Mouse (Mus musculus) heart, postnatal 0 days (tissue): ENCODE data around the gene Tmem208. TPM values are rescaled to one million over a fixed set of nuclear protein-coding genes. Genes with fewer than 3 reads are reported as not detected.

Source experiments
- ATAC-seq: fragments of 200-750 bp; cut with Nextera tagmentation; 2 replicates; pipeline ENCODE4 v1.8.0; 2017; ENCODE audit warnings: low read depth, moderate number of reproducible peaks, moderate library complexity; ENCODE audit not compliant: insufficient read depth
- DNase-seq: peaks from one replicate; pipeline ENCODE4 v3.0.0-alpha.2; 2016; ENCODE audit warnings: low spot score
- H3K27ac ChIP-seq: fragments of 300-500 bp; sonication (generic); 2 replicates; pipeline ENCODE4 v1.5.1; 2014; ENCODE audit warnings: low read depth, mild to moderate bottlenecking
- H3K27me3 ChIP-seq: fragments of 300-500 bp; sonication (generic); 2 replicates; pipeline ENCODE4 v1.6.1; 2014; ENCODE audit warnings: low read length, mixed read lengths; ENCODE audit not compliant: control insufficient read depth, insufficient read depth
- H3K36me3 ChIP-seq: fragments of 300-500 bp; sonication (generic); replicated peaks from 2 replicates; pipeline ENCODE4 v1.6.1; 2014; ENCODE audit warnings: low read length, mixed read lengths; ENCODE audit not compliant: control insufficient read depth, insufficient read depth
- H3K4me1 ChIP-seq: fragments of 300-500 bp; sonication (generic); 2 replicates; pipeline ENCODE4 v1.6.1; 2014; ENCODE audit warnings: antibody characterized with exemption; ENCODE audit not compliant: control insufficient read depth, insufficient read depth
- H3K4me2 ChIP-seq: fragments of 300-500 bp; sonication (generic); 2 replicates; pipeline ENCODE4 v1.6.1; 2014; ENCODE audit warnings: low read depth, mild to moderate bottlenecking, low read length, moderate library complexity
- H3K4me3 ChIP-seq: fragments of 300-500 bp; sonication (generic); 2 replicates; pipeline ENCODE4 v1.5.1; 2014; ENCODE audit warnings: low read depth, low read length
- H3K9ac ChIP-seq: fragments of 300-500 bp; sonication (generic); replicated peaks from 2 replicates; pipeline ENCODE4 v1.6.1; 2014; ENCODE audit warnings: low read depth, low read length, mixed read lengths
- H3K9me3 ChIP-seq: fragments of 300-500 bp; sonication (generic); replicated peaks from 2 replicates; pipeline ENCODE4 v1.6.1; 2016; ENCODE audit warnings: low read length; ENCODE audit not compliant: control insufficient read depth
- CTCF ChIP-seq: IDR thresholded peaks from 2 replicates; pipeline ENCODE4 v1.5.1; 2016; ENCODE audit warnings: antibody characterized with exemption, control low read depth, low read depth
- EP300 ChIP-seq: IDR thresholded peaks from 2 replicates; pipeline ENCODE4 v1.6.1; 2016; ENCODE audit warnings: antibody characterized with exemption, low read depth
- WGBS: fragments of 180-500 bp; shearing (Covaris S2); extraction: QIAGEN DNeasy Blood & Tissue Kit; methylation state at CpG from one replicate; pipeline ENCODE4 v1.1.7; 2014; 5-methylcytosine and 5-hydroxymethylcytosine counted together
- polyA plus RNA-seq: library from polyadenylated mRNA; unstranded; fragments of >200 nt; fragmentation: Nextera tagmentation; extraction: Ambion mirVana; gene quantifications from 2 replicates; pipeline ENCODE4 v1.2.1, GENCODE M21; 2015
- total RNA-seq: library from RNA; depleted of rRNA; stranded (reverse); fragments of >200 nt; gene quantifications from 2 replicates; pipeline ENCODE4 v1.2.3, GENCODE M21; 2014; ENCODE audit warnings: low replicate concordance

Tmem208 gene
- total and polyA plus RNA-seq, 2 experiments from 2014 or later, result 66.2 to 81.0 TPM

GRCm38 (mm10) chr8:105312891-105313481 lies 13.2 kb upstream of the Tmem208 start:
- H3K4me2 ChIP-seq, result no peak overlapping the region
- H3K27ac ChIP-seq, result no peak overlapping the region
- H3K9ac ChIP-seq, result no peak overlapping the region
- TF ChIP-seq CTCF, result no peak
- no peak for TF ChIP-seq EP300
- WGBS, result 55% methylated on average over 8 of the region's 8 CpGs
- H3K36me3 ChIP-seq, result peaks cover 45% of the 10 kb centered on the region
- H3K4me3 ChIP-seq, result no peak overlapping the region
- no peaks in the 10 kb centered on the region for H3K9me3 ChIP-seq
- ATAC-seq (peak; percentile 24), DNase-seq (no peak)
- H3K4me1 ChIP-seq, result peaks cover 24% of the 10 kb centered on the region
- H3K27me3 ChIP-seq, result no peaks in the 10 kb centered on the region

- H3K4me3 ChIP-seq, result no peak overlapping the region
- TF ChIP-seq CTCF, result no peak
- TF ChIP-seq EP300, result no peak
- H3K9ac ChIP-seq, result no peak overlapping the region
- no peak for DNase-seq
- H3K4me2 ChIP-seq, result no peak overlapping the region
- H3K27ac ChIP-seq, result no peak overlapping the region
- no peaks in the 10 kb centered on the region for H3K27me3 ChIP-seq
- no peaks in the 10 kb centered on the region for H3K9me3 ChIP-seq
- 0 out of 2 replicates have a peak, but pooled peaks have one; percentile 38 for ATAC-seq
- 57% methylated on average over 9 of the region's 9 CpGs for WGBS
- H3K36me3 ChIP-seq, result peaks cover 43% of the 10 kb centered on the region
- H3K4me1 ChIP-seq, result peaks cover 29% of the 10 kb centered on the region
These were observed 12.3 kb upstream of the Tmem208 start for GRCm38 (mm10) chr8:105313622-105314402.

GRCm38 (mm10) chr8:105315073-105315769 lies 10.9 kb upstream of the Tmem208 start:
- peaks cover 29% of the 10 kb centered on the region for H3K4me1 ChIP-seq
- H3K27ac ChIP-seq, result no peak overlapping the region
- WGBS, result 74% methylated on average over 18 of the region's 18 CpGs
- no peak overlapping the region for H3K9ac ChIP-seq
- H3K9me3 ChIP-seq, result no peaks in the 10 kb centered on the region
- peaks cover 44% of the 10 kb centered on the region for H3K36me3 ChIP-seq
- no peak overlapping the region for H3K4me2 ChIP-seq
- DNase-seq (no peak), ATAC-seq (no peak)
- H3K27me3 ChIP-seq, result no peaks in the 10 kb centered on the region
- H3K4me3 ChIP-seq, result no peak overlapping the region
- TF ChIP-seq EP300, result no peak
- no peak for TF ChIP-seq CTCF

- ATAC-seq, result 0 out of 2 replicates have a peak, but pooled peaks have one; percentile 31
- 72% methylated on average over 4 of the region's 4 CpGs for WGBS
- no peak overlapping the region for H3K4me2 ChIP-seq
- TF ChIP-seq EP300, result no peak
- TF ChIP-seq CTCF, result no peak
- no peaks in the 10 kb centered on the region for H3K9me3 ChIP-seq
- no peak overlapping the region for H3K4me3 ChIP-seq
- peak overlapping the region; percentile 54 for H3K27ac ChIP-seq
- no peak for DNase-seq
- no peak overlapping the region for H3K9ac ChIP-seq
- H3K4me1 ChIP-seq, result peaks cover 29% of the 10 kb centered on the region
- H3K27me3 ChIP-seq, result no peaks in the 10 kb centered on the region
- peaks cover 51% of the 10 kb centered on the region for H3K36me3 ChIP-seq
These were observed 8.2 kb upstream of the Tmem208 start for GRCm38 (mm10) chr8:105317941-105318340.

GRCm38 (mm10) chr8:105318662-105319190 lies 7.4 kb upstream of the Tmem208 start:
- H3K27me3 ChIP-seq, result no peaks in the 10 kb centered on the region
- peaks cover 22% of the 10 kb centered on the region for H3K4me1 ChIP-seq
- 75% methylated on average over 11 of the region's 11 CpGs for WGBS
- H3K4me2 ChIP-seq, result no peak overlapping the region
- H3K36me3 ChIP-seq, result peaks cover 44% of the 10 kb centered on the region
- H3K9ac ChIP-seq, result no peak overlapping the region
- H3K27ac ChIP-seq, result peak overlapping the region; percentile 54; the same call in 1 of the 2 replicates
- H3K4me3 ChIP-seq, result no peak overlapping the region
- H3K9me3 ChIP-seq, result no peaks in the 10 kb centered on the region
- ATAC-seq (no peak), DNase-seq (no peak)
- TF ChIP-seq CTCF (no peak), EP300 (no peak)
